Comparison of ENCODE assay signal across 10 mouse cellular contexts in genomic region chr4:62732840-62733239, GRCm38 (mm10).
DNase-seq lines count a peak whose midpoint lies in the region; ATAC-seq and TF ChIP-seq lines count a peak whose summit lies in the region.
"Had no signal": no experiment of that assay in that cellular context is flagged by ENCODE, and none has a peak within 500 bp of the region (broad histone marks: within the 10 kb centered on the region; RNA-seq: fewer than 3 reads in every experiment).

No protein-coding gene starts in this region.

- TF ChIP-seq CTCF in C2C12 (IDR thresholded peaks at IDR 0.05; ENCODE audit: control insufficient read depth, insufficient read depth, insufficient read length): no peak

- WGBS in embryonic facial prominence, embryonic 11.5 days: 31% methylated on average over 2 of the region's 2 CpGs
- 47% methylated on average over 2 of the region's 2 CpGs for WGBS in liver, embryonic 12.5 days (ENCODE audit: insufficient replicate concordance)

- H3K27ac ChIP-seq in embryonic facial prominence, embryonic 11.5 days (replicated peaks; ENCODE audit: low read depth, low read length): 0 out of 2 replicates have a peak overlapping the region, but pooled peaks have one; percentile 22
- peak overlapping the region; percentile 46; the same call in 1 of the 2 replicates for H3K27ac ChIP-seq in liver, embryonic 12.5 days
- H3K27ac ChIP-seq: hindbrain, embryonic 15.5 days had no signal

- no peaks in the 10 kb centered on the region for H3K79me3 ChIP-seq in C2C12 (ENCODE audit: low read depth)

- no peak overlapping the region for H3K4me3 ChIP-seq in C2C12 (ENCODE audit: insufficient read depth, poor library complexity, severe bottlenecking)
- no peak overlapping the region for H3K4me3 ChIP-seq in embryonic facial prominence, embryonic 11.5 days (ENCODE audit: low read depth, low read length)
- no peak overlapping the region for H3K4me3 ChIP-seq in liver, embryonic 12.5 days
- H3K4me3 ChIP-seq: hindbrain, embryonic 15.5 days had no signal

- no peaks in the 10 kb centered on the region for H3K79me2 ChIP-seq in C2C12 (ENCODE audit: control insufficient read depth, insufficient read depth)

- no peaks in the 10 kb centered on the region for H3K9me3 ChIP-seq in embryonic facial prominence, embryonic 11.5 days (replicated peaks; ENCODE audit: control insufficient read depth, low read length)
- no peaks in the 10 kb centered on the region for H3K9me3 ChIP-seq in liver, embryonic 12.5 days (replicated peaks)
- H3K9me3 ChIP-seq: hindbrain, embryonic 15.5 days had no signal

- H3K36me3 ChIP-seq in C2C12 (ENCODE audit: control insufficient read depth, insufficient read depth): no peaks in the 10 kb centered on the region
- H3K36me3 ChIP-seq in embryonic facial prominence, embryonic 11.5 days (replicated peaks; ENCODE audit: control insufficient read depth, insufficient read depth, low read depth, low read length): no peaks in the 10 kb centered on the region
- H3K36me3 ChIP-seq in liver, embryonic 12.5 days: no peaks in the 10 kb centered on the region
- H3K36me3 ChIP-seq: hindbrain, embryonic 15.5 days had no signal

- peak; percentile 48 for DNase-seq in embryonic facial prominence, embryonic 11.5 days (ENCODE audit: low spot score)
- DNase-seq in heart, postnatal 10 days: peak; percentile 85 to 86
- no peak for DNase-seq in thymus, postnatal 14 days
- DNase-seq in urinary bladder, adult 2 months (ENCODE audit: low spot score): no peak
- DNase-seq in left cerebral cortex, postnatal 14 days (ENCODE audit: low spot score in 2 of 2): no peak

- intact Hi-C loops in heart, postnatal 10 days (cut with DNase I): no loop called here
- intact Hi-C loops in left cerebral cortex, postnatal 14 days (cut with DNase I): no loop called here

- no peaks in the 10 kb centered on the region for H3K27me3 ChIP-seq in C2C12 (ENCODE audit: control insufficient read depth, insufficient read depth, insufficient read length)
- H3K27me3 ChIP-seq in embryonic facial prominence, embryonic 11.5 days (ENCODE audit: control insufficient read depth, insufficient read depth, low read length): no peaks in the 10 kb centered on the region
- no peaks in the 10 kb centered on the region for H3K27me3 ChIP-seq in liver, embryonic 12.5 days (replicated peaks)
- H3K27me3 ChIP-seq: hindbrain, embryonic 15.5 days had no signal

- H3K4me2 ChIP-seq in embryonic facial prominence, embryonic 11.5 days (ENCODE audit: low read depth, low read length): no peak overlapping the region
- no peak overlapping the region for H3K4me2 ChIP-seq in liver, embryonic 12.5 days
- H3K4me2 ChIP-seq: hindbrain, embryonic 15.5 days had no signal

- H3K9ac ChIP-seq in embryonic facial prominence, embryonic 11.5 days (replicated peaks; ENCODE audit: low read length): no peak overlapping the region
- no peak overlapping the region for H3K9ac ChIP-seq in liver, embryonic 12.5 days
- H3K9ac ChIP-seq: hindbrain, embryonic 15.5 days had no signal

- 0 out of 2 replicates have a peak, but pooled peaks have one; percentile 11 for ATAC-seq in embryonic facial prominence, embryonic 11.5 days (replicated peaks; ENCODE audit: insufficient number of reproducible peaks, low FRiP score, low TSS enrichment, low read depth)
- no peak for ATAC-seq in liver, embryonic 12.5 days
- no peak for ATAC-seq in erythroblast, adult 5-6 weeks (replicated peaks; ENCODE audit: low FRiP score, poor library complexity, severe bottlenecking)
- ATAC-seq: activated CD4-positive, CD25-positive, alpha-beta regulatory T cell, adult 4 months had no signal

- H3K4me1 ChIP-seq in embryonic facial prominence, embryonic 11.5 days (ENCODE audit: control insufficient read depth, insufficient read depth, low read length): peaks cover 2% of the 10 kb centered on the region; the same call in 1 of the 2 replicates
- H3K4me1 ChIP-seq in liver, embryonic 12.5 days: peaks cover 26% of the 10 kb centered on the region

- H3ac ChIP-seq in C2C12 (ENCODE audit: control insufficient read depth, insufficient read length, low read depth): no peak overlapping the region

TF ChIP-seq in C2C12, 6 proteins besides CTCF, POLR2A, EP300 and RAD21:
- TF ChIP-seq MYOD1 (IDR thresholded peaks at IDR 0.05; ENCODE audit: control insufficient read depth, insufficient read length, low read depth): peak; percentile 13
- no peak for TF ChIP-seq USF1 (IDR thresholded peaks at IDR 0.05; ENCODE audit: low read depth)

Comparison
In these comparisons a context has a peak if more than half of its experiments do, and no peak if none do; other contexts are left out.
1. DNase-seq: peak in embryonic facial prominence, embryonic 11.5 days (single experiment) and heart, postnatal 10 days (2 of 2); none in thymus, postnatal 14 days (single experiment), urinary bladder, adult 2 months (single experiment) and left cerebral cortex, postnatal 14 days (0 of 2).